Mouse (Mus musculus): Measurements from ENCODE around the gene Adcy9.
A peak's percentile ranks its signal among the peaks of the same experiment; 100 is the strongest.

The Adcy9 gene

DNA sequence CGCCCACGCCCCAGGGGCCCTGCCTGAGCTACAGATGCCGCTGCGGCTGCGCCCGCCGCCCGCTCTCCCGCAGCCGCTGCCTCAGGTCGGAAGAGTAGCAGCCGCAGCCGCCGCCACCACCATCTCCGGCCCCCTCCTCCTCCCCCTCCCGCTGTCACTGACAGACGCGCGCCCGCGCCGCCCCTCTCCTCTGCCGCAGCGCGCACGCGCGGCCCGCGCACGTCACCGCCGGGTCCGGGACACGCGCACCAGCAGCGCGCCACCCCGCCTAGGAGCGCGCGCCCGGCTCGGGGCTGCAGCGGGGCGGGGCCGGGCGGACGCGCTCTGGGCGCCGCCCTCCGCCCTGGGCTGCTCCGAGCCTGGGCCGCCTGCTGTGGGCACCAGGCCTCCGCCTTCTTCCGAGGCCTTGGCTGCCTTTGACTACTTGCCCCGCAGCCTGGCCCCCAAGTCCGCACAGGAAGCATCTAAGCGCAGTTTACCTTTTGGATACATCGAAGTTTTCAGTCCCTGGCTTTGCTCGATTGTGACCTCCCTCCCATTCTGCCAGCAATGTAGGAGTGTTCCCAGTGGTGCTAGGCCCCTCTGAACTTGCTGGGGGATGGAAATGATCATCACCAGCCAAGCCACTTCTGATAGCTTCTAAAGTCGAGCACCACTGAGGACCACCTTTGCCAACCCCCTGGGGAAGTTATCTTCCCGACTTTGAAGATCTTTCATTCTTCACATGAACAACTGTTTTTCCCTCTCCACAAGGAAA lies at the start of gene Adcy9:
Gene Adcy9, minus strand, starts transcription at position 201 of the 757 bp plus-strand sequence.
- DNase-seq: peak; percentile 89

DNA sequence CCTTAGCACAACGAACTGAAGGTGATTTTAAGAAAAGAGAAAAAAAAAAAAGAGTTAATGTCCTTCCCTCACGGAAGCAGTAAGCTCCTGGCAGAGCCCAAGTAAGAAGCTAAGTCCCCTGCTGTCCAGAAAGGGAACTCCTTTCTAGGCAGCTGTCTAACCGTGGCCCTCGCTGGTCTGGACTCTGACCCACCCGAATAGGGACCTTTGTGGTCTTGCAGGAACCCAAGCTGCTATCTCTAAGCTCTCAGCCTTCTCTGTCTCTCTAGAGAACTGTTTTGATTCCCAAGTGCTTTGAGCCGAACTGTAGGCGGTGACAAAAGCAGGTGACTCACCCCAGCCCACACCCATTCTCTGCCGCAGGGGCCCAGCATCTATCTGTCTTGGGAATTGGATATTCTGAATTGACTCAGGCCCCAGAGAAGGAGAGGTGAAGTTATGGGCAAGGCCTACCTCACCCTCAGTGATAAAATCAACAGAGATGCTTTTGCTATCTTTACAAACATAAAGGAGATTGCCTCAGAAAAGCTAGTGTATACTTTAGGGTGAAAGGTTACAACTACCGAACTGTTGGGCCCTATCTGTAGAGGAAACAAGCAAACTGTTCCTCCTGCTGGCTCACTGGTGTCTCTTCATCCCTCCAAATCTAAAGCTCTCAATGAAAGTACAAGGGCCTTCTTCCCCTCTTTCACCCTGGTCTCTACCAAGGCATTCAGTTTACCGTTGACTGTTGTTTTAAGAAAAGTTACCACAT lies 49.5 kb upstream of the Adcy9 start:
- DNase-seq: no peak

DNA sequence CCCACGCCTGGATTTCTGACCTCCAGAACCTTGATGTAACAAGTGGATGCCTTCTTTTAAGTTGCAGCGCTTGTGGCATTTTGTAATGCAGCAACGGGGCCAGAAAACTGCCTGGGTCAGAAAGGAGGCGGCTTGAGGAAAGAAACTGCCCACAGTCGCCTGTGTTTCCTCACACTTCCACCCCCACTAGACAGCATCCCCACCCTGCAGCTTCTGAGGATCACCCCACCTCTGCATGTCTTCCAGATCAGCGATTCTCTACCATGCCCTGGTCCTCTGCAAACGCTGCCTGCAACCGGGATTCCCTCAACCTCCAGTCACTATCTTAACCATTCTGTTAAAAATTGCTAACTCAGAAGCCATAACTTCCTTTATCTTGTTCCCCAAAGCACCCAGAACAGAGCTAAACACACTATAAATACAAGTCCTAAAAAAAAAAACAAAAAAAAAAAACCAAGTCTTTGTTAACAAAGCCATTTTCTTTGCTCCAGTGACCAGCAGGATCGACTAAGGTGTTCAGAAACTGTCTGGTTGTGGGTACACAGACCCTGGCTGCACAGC lies 44.3 kb upstream of the Adcy9 start:
- no peak for DNase-seq

DNA sequence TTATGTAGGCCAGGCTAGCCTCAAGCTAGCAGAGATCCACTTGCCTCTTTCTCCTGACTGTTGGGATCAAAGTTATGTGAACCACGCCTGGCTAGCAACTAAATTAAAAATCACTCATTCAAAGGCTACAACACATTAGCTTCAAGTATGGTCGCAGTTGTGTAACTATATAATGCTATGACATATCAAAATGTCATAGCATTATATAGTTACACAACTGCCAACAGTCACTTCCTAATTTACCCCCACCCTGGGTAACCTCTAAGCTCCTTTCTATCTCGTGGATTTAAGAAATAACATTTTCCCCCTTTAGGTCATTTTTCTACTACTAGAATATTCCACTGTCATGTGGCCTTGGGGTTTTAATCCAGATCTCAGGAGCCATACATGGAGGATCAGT lies 37.6 kb upstream of the Adcy9 start:
- no peak for DNase-seq

DNA sequence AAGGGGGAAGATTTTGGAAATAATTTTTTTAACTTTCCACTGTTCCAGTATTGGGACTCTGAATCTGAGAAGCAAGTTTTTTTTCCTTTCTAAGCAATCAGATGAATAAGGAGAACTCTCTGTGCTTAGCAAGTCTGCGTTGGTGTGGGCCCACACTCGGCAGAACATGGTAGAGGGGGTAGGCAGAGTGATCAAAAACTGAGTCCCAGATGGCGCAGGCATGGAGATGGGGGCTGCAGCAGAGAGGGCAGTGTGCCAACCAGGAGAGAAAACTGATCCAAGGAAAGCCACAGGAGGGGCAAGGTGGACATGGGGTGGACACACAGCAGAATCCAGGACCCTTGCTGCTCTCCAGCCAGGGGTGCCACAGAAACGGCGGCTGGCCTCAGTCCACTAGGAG lies 36.1 kb upstream of the Adcy9 start:
- no peak for DNase-seq

DNA sequence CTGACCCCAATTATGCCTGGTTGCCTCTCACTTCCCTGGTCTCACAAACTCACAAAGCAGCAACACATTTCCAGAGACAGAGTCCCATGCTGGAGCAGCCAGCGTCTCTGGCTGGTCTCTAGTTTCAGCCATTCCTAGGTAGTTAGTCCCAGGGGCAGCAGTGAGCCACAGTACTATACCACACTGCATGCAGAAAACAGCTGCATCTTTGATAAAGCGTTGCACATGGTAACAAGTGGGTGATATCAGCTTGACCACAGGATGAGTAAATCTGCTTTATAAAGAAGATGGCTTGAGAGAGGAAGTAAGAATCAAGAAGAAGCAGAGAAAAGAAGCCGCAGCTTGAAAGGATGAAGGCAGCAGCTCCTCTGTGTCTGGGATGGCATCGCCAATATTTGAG lies 35.4 kb upstream of the Adcy9 start:
- DNase-seq: no peak

DNA sequence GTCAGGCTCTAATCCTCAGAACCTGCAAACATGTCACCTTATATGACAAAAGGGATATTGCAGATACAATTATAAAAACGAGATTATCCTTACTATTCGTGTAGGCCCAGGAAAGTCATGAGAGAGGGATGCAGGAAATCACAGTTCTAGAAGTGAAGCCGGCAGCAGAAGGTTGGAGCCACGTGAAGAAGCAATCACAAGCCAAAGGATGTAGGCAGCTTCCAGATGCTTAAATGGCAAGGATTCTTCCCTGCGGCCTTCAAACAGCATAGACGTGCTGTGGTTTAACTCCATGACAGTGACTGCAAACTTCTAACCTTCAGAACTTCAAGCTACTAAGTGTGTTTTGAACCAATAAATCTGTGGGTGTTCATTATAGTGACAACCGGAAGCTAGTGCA lies 34.3 kb upstream of the Adcy9 start:
- DNase-seq: no peak

DNA sequence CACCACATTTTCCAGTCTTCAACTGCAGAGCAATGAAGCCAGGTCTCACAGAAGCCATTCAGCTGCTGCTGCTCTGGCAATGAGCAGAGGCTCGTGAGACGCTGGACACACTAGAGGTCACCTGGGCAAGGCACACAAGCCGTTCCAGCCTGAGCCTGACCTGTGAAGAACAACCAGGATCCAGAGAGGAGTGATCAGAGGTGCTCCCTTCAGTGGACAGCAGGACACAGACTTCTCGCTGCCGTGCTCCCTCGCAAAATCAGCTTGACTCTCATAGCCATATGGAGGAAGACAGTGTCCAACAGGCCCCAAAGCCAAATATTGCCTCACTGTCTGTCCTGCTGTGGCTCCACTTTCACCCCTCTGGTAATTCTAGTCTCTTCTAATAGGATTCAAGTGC lies 29.1 kb upstream of the Adcy9 start:
- DNase-seq: no peak

DNA sequence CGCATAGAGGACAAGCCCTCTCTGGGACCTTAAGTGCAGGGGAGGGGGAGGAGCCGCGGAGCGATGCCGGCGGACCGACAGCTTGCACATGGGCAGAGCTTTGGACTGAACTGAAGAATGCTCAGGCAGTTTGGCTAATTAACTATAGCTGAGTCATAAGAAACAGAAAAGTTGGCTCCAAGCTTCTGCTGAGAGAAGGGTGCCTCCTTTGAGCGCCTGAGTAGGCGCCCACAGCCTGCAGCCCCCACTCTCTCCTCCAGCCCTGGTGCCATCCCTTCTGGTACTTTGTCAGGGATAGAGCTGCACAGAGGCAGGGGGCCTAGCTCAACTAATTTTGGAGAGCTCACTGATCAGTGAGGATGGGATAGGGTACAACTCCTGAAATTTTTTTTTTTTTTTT lies 27.9 kb upstream of the Adcy9 start:
- no peak for DNase-seq

DNA sequence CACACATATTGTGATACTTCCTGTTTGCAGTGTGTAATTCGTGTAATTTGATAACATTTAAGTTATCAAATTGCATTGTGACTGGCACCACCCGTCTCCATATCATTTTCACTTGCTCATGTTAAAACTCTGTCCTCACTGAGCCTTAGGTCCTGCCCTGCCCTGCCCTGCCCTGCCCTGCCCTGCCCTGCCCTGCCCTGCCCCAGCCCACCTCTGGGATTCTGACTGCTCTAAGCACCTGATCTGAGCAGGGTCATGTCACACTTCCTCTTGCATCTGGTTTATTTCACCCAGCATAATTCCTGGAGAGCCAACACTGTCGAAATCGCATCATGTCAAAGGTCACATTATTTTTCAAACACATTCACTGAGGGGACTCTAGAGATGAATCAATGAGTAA lies 26.1 kb upstream of the Adcy9 start:
- no peak for DNase-seq

DNA sequence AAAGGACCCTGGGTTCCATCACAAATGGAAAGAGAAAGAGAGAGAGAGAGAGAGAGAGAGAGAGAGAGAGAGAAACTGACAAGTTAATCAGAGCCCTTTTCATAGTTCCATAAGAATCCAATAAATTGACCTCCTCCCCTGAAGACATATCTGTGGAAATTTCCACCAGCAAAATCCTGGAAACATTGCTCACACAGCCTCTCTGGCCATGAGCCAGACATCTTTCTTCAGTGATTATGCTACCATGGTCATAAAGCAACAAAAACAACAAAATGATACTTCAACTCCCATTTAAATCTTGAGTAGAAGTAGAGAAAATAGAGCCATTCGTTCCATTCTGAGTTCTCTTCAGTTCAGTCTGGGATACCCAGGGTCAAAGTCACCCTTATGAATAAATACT lies 24.1 kb upstream of the Adcy9 start:
- DNase-seq: no peak

DNA sequence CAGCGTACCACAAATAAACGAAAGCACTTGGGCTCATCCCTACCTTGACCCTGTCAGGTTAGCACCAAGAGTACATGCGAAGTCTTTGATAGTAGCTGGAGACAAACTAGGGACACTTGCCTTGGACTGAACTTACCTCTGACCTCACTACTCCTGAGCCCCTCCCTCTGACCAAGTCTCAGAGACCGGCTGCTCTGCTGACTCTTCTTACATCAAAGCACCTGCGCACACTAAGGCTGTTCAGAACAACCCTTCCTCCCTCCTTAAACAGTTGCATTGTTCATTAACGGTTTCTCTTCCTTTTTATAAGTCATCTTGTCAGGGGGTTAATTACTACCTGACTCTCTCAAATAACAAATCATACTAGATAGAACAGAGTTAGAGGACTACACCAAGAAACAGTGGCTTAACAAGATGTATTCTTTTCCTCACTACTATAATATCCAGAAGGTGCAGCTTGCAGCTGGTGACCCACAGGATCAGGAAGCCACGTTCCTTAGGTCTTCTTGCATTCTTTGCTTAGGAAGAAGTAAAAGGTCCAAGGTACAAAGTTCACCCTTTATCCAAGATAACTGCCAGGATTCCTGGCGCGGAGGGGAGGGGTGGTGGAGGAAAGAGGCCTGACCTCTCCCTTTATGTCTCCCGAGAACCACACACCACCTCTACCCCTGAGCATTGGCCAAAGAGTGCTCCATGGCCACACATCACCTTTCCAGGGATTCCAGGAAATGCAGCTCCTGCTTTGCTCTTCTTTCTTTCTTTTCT lies 19.2 kb upstream of the Adcy9 start:
- no peak for DNase-seq

DNA sequence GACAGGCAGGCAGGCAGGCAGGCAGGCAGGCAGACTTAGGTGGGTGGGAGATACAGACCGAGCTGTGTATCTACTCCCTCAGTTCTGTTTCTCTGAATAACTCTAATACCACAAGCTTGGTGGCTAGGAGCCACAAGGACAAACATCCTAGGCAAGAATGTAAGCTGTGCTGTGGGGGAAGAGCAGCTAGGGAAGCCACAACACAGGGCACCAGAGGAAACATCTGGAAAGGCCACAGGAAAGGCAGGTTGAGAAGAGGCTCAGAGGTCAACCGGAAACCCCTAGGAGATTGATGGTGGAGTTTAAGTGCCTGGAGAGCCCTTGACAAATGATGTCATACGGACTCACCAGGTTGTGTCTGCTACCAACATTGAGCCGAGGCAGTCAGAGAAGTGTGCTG lies 16.4 kb upstream of the Adcy9 start:
- no peak for DNase-seq

DNA sequence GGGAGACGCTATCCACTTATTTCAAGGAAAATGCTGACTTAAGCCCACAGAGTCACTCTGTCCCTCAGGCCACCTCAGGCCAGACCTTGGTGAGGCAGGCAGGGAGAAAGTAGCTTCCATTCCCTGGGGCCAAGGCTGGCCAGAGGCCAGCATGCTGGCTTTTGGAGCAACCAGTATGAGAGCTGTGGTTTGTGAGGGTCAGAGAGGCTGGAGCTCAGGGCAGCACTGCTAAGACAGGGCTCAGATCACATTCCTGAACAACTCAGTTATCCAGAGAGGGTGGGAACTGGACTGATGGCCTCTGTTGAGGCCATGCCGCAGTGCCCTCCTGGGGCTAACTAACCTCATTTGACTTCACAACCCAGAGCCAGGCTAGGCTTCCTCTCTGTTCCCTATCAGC lies 15.1 kb upstream of the Adcy9 start:
- no peak for DNase-seq

DNA sequence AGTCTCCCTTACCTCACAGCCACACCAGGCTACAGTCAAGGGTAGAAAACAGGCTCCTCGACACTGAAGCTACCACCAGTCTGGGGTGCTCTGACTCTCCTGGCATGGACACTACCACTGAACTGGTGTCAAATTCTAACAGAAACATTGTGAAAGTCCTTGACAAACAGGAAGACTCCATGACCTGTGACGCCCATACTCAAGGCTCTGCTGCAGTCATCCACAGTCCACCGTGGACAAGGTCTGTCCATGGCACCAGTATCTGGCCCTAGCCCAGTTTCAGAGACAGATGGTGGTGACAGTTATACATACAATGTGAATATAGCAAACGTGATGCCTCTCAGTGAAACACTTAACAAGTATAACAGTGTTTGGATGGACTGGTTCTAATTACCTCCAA lies 11.5 kb upstream of the Adcy9 start:
- no peak for DNase-seq

DNA sequence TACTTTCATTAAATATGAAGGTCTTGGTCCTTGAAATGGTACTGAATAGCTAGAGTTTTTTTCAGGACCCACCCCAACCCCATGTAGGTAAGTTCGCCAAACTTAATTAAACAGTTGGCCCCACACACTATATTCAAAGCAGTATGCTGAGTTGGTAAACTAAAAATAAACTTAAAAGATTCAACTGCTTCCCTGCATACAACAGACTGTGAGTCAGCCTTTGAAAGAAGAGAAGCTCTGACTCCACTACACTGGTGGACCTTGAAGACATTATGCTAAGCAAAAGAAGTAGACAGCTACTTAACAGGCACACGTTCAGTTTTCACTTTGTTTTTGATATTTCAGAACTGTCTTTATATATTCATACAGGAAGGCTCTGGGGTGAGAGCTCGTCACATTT lies 10.7 kb upstream of the Adcy9 start:
- no peak for DNase-seq

DNA sequence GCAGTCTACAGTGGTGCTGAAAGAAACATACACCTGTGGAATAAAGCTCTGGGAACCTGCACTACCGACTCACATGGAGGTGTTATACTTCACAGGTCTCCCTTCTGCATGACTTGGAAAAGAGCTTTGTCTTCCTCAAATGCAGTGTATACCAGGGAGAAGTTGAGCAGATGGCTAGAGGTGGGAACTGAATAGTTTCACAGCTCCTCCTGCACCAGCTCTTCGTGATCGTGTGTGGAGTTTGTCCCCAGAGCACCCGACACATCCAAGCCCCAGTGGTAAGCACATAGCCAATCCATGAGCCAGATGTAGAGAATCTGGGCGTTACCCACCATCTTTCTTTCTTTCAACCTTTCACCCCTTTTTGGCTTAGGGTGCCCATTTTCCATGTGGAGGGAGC lies 9.9 kb upstream of the Adcy9 start:
- DNase-seq: no peak

DNA sequence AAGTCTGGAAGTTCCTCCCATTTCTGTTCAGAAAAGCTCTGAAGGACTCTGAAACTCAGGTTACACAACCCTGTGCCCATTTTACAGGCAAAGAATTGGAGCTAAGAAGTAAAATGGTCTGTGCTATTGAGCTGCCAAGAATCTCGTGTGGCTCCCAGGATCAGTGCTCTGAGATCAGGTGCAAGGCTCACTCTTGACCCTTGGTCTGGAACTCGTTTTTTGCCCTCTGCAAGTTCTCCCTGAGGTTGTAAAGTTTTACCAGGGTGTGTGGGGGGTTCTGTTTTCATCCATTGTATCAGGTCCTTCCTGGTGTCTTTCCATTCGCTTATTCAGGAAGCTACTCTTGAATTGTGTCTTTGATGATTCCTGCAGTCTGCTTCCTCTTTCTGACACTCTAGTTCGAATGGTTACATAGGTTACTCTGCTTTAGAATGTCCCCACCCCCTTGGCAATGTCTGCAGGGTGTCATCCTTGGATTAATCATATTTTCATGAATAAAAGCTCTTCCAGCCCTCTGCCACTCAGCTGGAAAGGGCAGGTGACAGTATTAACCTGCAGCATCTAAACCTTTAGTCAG lies 5.4 kb upstream of the Adcy9 start:
- DNase-seq: no peak

DNA sequence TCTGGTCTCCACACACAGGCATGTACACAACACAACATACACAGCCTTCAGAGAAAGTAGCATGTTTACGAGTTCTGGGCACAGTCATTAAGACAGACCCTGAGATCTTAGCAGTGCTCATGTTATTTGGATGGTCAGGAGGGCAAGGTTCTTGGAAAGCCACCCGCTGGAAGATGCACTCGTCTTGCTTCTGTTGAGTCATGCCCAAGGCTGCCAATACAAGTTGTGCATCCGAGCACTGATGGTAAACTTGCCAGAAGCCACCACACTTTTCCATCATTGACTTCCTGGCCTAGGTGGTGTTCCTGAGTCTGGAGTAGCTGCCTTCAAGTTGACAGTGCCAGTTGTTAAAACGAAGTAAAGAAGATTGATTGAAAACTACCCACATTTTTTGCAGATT lies 3.3 kb upstream of the Adcy9 start:
- no peak for DNase-seq

DNA sequence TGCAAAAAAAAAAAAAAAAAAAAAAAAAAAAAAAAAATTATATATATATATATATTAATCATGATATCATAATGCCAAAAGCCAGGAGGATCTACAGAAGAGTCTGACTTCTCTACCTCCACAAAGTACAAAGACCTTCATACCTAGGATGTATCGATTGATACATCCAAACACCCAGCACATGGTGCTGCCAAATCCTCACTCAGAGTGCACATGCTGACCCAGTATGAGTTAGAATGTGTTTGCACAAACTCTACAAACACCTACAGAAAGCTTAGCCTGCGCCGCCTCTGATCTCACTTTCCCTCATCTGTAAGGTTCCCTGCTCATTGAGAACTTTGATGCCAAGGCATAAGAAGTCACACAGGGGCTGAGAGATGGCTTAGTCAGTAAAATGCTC lies 2.7 kb upstream of the Adcy9 start:
- no peak for DNase-seq

DNA sequence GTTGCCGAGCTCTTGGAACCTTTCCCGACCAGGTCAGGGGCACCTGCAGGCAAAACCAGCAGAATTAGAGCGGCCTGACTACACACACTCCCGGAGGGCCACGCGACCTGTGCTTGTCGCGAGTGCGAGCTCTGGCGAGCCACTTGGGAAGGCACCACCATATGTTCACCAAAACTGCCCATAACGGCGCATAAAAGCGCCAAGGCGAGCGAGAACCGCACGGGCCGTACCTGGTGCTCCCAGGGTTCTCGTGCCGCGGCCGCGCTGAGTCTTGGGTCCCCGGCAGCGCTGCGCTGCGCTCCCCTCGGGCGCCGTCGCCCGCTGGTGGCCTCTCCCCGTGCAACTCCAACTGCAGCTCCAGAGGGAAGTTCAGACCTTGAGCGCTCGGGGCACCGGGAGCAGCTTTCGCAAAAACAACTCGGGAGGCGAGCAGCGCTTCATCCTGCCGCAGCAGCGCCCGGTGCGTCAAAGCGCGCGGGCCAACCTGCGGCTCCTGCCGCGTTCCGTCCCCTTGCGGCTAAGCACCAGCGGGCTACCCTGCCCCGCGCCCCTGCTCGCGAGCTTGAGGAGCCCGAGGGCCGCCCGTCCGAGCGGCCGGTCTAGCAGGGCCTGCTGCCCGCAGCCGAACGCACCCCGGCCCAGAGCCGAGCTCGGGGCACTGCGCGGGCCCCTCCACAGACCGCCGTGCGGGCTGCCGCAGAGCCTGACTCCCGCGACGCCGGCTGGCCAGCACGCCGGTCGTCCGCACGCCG lies 576 bp downstream of the Adcy9 start:
- peak; percentile 64 for DNase-seq

DNA sequence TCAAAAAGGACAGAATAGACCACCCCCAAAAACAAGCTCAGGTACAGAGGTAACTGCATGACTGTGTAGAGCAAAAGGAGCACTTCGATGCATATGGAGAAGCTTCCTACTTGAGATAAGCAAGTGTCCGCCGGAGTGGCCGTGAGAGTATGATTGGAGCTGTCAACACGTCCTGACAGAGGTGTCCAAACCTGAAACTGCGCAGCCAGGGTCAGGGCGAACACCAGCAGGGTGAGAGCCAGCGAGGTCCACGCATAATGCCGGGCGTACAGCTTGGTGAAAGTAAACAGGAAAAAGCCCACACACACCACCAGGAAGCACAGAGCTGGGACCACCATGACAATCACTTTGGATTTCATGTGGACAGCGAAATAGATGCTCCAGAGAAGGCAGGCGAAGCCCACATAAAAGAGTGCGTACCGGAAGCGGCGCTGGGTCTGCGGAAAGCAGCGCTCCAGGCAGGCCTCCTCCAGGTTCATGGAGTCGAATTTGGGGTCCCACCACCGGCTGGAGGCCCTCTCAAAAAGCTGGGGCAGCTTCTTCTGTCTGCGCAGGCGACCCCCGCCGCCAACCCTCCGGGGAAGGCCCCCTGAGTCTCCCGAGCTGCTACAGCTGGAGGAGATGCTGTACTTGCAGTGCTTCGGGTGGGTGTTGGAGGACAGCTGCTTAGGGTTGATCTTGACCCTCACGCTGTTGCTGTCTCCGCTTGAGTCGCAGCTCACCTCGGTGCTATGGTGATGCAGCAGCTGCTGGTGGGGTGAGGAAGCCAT lies 1.3 kb downstream of the Adcy9 start:
- no peak for DNase-seq
